Mouse (Mus musculus) lung, postnatal 0 days (tissue): ENCODE data around the gene Rpusd2. TPM values are rescaled to one million over a fixed set of nuclear protein-coding genes. Genes with fewer than 3 reads are reported as not detected.
"Not testable (repeated sequence)": the region's sequence is repeated elsewhere in the genome, so short reads cannot be mapped to it uniquely, and the experiment has no call there.

ENCODE experiments used
- ATAC-seq: fragments of 200-750 bp; cut with Nextera tagmentation; 2 replicates; pipeline ENCODE4 v1.8.0; 2017; ENCODE audit warnings: moderate library complexity
- DNase-seq: peaks from one replicate; pipeline ENCODE4 v3.0.0-alpha.2; 2016; ENCODE audit warnings: low spot score
- H3K27ac ChIP-seq: fragments of 300-500 bp; sonication (generic); 2 replicates; pipeline ENCODE4 v1.5.1; 2014; ENCODE audit warnings: antibody characterized with exemption, mild to moderate bottlenecking, low read length, mixed read lengths
- H3K27me3 ChIP-seq: fragments of 300-500 bp; sonication (generic); replicated peaks from 2 replicates; pipeline ENCODE4 v1.6.1; 2014; ENCODE audit warnings: low read length, mixed read lengths; ENCODE audit not compliant: insufficient read depth
- H3K36me3 ChIP-seq: fragments of 300-500 bp; sonication (generic); 2 replicates; pipeline ENCODE4 v1.6.1; 2014; ENCODE audit warnings: low read length, mixed read lengths; ENCODE audit not compliant: insufficient read depth
- H3K4me1 ChIP-seq: fragments of 300-500 bp; sonication (generic); 2 replicates; pipeline ENCODE4 v1.6.1; 2014; ENCODE audit warnings: antibody characterized with exemption, low read depth, low read length, mixed read lengths; ENCODE audit not compliant: insufficient read depth
- H3K4me2 ChIP-seq: fragments of 300-500 bp; sonication (generic); replicated peaks from 2 replicates; pipeline ENCODE4 v1.6.1; 2014; ENCODE audit warnings: low read depth, mild to moderate bottlenecking, low read length, moderate library complexity, mixed read lengths
- H3K4me3 ChIP-seq: fragments of 300-500 bp; sonication (generic); 2 replicates; pipeline ENCODE4 v1.5.1; 2014; ENCODE audit warnings: low read depth, low read length
- H3K9ac ChIP-seq: fragments of 300-500 bp; sonication (generic); replicated peaks from 2 replicates; pipeline ENCODE4 v1.6.1; 2014; ENCODE audit warnings: low read depth, mild to moderate bottlenecking
- H3K9me3 ChIP-seq: fragments of 300-500 bp; sonication (generic); 2 replicates; pipeline ENCODE4 v1.6.1; 2016; ENCODE audit warnings: low read length, mixed read lengths
- CTCF ChIP-seq: IDR thresholded peaks from 2 replicates; pipeline ENCODE4 v1.5.1; 2016; ENCODE audit warnings: antibody characterized with exemption, mild to moderate bottlenecking
- EP300 ChIP-seq: IDR thresholded peaks from 2 replicates; pipeline ENCODE4 v1.6.1; 2016; ENCODE audit warnings: antibody characterized with exemption, mild to moderate bottlenecking, control low read depth
- WGBS: fragments of 180-500 bp; shearing (Covaris S2); extraction: QIAGEN DNeasy Blood & Tissue Kit; methylation state at CpG from one replicate; pipeline ENCODE4 v1.1.7; 2014; 5-methylcytosine and 5-hydroxymethylcytosine counted together
- polyA plus RNA-seq: library from polyadenylated mRNA; unstranded; fragments of >200 nt; fragmentation: Nextera tagmentation; extraction: Ambion mirVana; gene quantifications from 2 replicates; pipeline ENCODE4 v1.2.1, GENCODE M21; 2015

Rpusd2 gene
- polyA plus RNA-seq, 1 experiment from 2014 or later = 1.3 TPM

DNA sequence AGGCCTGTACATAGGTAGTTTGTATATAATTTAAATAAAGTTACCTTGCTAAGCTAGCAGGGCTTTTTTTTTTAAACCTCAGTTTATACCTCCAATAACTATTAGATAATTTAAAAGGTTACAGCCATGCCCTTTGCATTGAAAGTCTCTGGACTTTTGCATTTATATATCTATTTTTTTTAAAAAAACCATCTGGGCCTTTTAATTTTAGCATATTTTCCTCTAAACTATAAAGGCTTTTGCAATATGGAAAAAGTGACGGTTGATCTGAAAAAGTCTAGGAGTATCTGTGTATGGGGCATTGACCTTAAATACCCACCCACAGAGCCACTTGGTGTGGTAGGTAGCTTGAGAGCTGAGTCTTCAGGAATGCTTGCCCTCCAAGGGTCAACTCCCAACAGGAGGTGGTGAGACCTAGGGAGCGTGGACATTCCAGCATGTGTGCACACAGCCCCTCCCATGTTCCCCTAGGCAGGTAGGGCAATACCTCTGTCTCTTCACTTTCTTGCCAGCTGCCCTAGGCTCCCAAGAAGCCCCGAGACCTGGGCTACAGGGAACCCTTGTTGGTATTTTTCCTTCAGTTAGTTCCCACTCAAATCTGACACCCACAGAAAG, 35.5 kb upstream of the Rpusd2 start:
- DNase-seq = peak; percentile 39
- no peak overlapping the region; the same call in 1 of the 2 replicates for H3K27ac ChIP-seq
- peak; percentile 76 for ATAC-seq
- H3K4me3 ChIP-seq = no peak overlapping the region
- no peaks in the 10 kb centered on the region for H3K9me3 ChIP-seq
- no peak for TF ChIP-seq CTCF
- TF ChIP-seq EP300 = no peak
- no peaks in the 10 kb centered on the region for H3K4me1 ChIP-seq
- H3K36me3 ChIP-seq = no peaks in the 10 kb centered on the region
- H3K4me2 ChIP-seq = no peak overlapping the region
- no peak overlapping the region for H3K9ac ChIP-seq
- WGBS = 51% methylated on average over 3 of the region's 3 CpGs
- 0 out of 2 replicates have a peak, but pooled peaks cover 4% of the 10 kb centered on the region for H3K27me3 ChIP-seq

DNA sequence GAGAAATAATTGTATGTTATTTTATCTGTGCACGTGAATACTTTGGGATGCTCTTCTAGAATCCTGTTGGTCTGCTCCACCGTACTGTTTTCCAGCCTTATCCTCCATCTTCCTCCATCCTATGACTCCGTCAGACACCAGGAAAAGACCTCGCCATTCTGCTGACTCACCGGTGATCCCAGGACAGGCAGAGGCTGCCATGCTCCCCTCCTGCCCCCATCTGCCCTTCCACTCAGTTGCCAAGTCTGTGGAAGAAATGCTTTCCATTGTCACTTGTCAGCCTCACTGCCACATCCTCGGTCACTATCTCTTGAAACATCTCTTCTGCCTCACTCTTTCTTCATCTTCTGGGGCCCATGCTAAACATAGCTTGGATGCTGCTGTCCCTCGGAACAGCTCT, 27.7 kb upstream of the Rpusd2 start:
- WGBS = 70% methylated on average over 7 of the region's 7 CpGs
- no peak overlapping the region for H3K4me3 ChIP-seq
- no peak overlapping the region for H3K4me2 ChIP-seq
- H3K9me3 ChIP-seq = no peaks in the 10 kb centered on the region
- ATAC-seq (no peak), DNase-seq (no peak)
- H3K36me3 ChIP-seq = no peaks in the 10 kb centered on the region
- H3K27ac ChIP-seq = no peak overlapping the region
- no peak overlapping the region for H3K9ac ChIP-seq
- H3K4me1 ChIP-seq = no peaks in the 10 kb centered on the region
- no peaks in the 10 kb centered on the region for H3K27me3 ChIP-seq
- TF ChIP-seq EP300 (no peak), CTCF (no peak)

DNA sequence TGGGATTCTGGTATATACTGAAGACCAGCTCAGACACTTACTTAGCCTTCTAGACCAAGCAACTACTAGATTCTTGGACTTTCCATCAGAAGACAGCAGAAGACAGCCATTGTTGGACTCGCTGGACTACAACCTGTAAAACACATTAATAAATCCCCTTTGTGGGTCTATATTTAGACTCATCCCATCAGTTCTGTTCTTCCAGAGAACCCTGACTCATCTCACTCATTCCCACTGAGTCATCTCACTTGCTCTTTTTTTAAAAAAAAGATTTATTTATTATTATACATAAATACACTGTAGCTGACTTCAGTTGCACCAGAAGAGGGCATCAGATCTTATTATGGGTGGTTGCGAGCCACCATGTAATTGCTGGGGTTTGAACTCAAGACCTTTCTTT, 25.2 kb upstream of the Rpusd2 start:
- no peaks in the 10 kb centered on the region for H3K36me3 ChIP-seq
- no peaks in the 10 kb centered on the region for H3K4me1 ChIP-seq
- H3K4me3 ChIP-seq = no peak overlapping the region
- WGBS = 91% methylated on average over 2 of the region's 2 CpGs
- ATAC-seq = no peak
- no peak for DNase-seq
- H3K4me2 ChIP-seq = no peak overlapping the region
- H3K27me3 ChIP-seq = no peaks in the 10 kb centered on the region
- no peak overlapping the region for H3K27ac ChIP-seq
- H3K9me3 ChIP-seq = no peaks in the 10 kb centered on the region
- TF ChIP-seq EP300 (no peak), CTCF (no peak)
- no peak overlapping the region for H3K9ac ChIP-seq

DNA sequence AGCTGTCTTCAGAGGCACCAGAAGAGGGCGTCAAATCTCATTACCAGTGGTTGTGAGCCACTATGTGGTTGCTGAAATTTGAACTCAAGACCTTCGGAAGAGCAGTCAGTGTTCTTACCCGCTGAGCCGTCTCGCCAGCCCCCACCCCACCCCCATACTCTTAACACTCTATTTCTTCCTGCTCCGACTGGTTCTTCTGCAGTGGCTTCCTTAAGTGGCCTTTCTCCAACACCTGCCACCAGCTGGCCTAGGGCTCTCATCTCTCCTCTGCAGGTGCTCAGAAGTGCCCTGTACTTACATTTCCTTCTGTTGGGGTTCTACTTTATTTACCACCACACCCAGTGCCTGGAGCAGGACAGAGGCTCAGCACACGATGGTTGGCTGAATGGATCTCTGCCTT, 19.6 kb upstream of the Rpusd2 start:
- TF ChIP-seq EP300 (no peak), CTCF (peak; percentile 16; the same call in 1 of the 2 replicates)
- Histone ChIP-seq H3K4me2 (no peak overlapping the region), H3K27me3 (no peaks in the 10 kb centered on the region), H3K4me1 (no peaks in the 10 kb centered on the region), H3K9ac (no peak overlapping the region), H3K27ac (no peak overlapping the region), H3K4me3 (no peak overlapping the region), H3K36me3 (no peaks in the 10 kb centered on the region), H3K9me3 (no peaks in the 10 kb centered on the region)
- 41% methylated on average over 7 of the region's 7 CpGs for WGBS
- peak; percentile 61 for DNase-seq
- ATAC-seq = peak; percentile 76

DNA sequence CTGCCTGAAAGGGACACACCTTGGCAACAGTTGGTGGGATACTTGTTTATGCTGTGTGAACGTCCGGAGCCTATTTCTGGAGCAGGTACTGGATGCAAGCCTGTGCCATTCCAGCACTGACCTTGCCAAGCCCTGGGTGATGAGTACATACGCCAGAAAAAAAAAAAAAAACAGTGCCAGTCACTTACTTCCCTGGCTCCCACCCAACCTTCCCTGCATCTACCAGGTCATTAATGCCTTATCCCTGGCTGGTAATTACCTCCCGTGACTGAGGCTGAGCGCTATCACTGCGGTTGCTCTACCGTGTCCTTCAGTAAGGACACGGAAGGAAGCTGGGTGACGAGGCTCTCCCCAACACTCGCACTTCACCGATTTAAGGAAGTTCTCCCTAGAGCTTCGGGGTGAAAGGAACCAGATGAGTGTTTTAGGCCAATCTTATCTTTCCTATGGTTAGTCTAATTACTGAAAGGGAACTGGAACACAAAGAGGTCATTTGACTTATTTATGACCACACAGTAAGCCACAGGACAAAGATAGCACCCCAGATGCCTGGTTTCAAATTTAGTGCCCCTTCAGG, 18.9 kb upstream of the Rpusd2 start:
- TF ChIP-seq CTCF (no peak), EP300 (no peak)
- ATAC-seq = no peak

DNA sequence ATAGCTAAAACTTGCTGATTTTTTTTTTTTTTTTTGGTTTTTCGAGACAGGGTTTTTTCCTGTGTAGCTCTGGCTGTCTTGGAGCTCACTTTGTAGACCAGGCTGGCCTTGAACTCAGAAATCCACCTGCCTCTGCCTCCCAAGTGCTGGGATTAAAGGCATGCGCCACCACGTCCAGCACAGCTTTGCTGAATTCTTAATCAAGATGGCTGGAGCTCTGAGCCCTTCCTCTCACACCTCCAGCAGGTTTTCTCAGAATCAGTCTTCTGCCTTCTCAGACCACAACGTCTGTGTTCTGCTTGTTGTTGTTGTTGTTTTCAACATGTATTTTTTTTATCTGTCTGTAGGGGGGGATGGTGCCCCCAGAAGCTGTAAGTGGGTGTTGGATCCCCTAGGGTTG, 18.3 kb upstream of the Rpusd2 start:
- not testable (repeated sequence) for ATAC-seq, H3K27ac ChIP-seq, H3K4me2 ChIP-seq, H3K9ac ChIP-seq, H3K36me3 ChIP-seq, DNase-seq, H3K4me3 ChIP-seq, H3K27me3 ChIP-seq, H3K9me3 ChIP-seq, H3K4me1 ChIP-seq
- 80% methylated on average over 4 of the region's 4 CpGs for WGBS

More for the DNA sequence above, 18.9 kb upstream of the Rpusd2 start:
- WGBS = 54% methylated on average over 12 of the region's 12 CpGs
- DNase-seq = peak; percentile 42
- no peaks in the 10 kb centered on the region for H3K9me3 ChIP-seq
- no peak overlapping the region for H3K4me2 ChIP-seq
- no peaks in the 10 kb centered on the region for H3K4me1 ChIP-seq
- no peak overlapping the region for H3K27ac ChIP-seq
- H3K4me3 ChIP-seq = no peak overlapping the region
- H3K27me3 ChIP-seq = no peaks in the 10 kb centered on the region
- H3K36me3 ChIP-seq = no peaks in the 10 kb centered on the region
- H3K9ac ChIP-seq = no peak overlapping the region
